Mouse (Mus musculus) layer of hippocampus, adult 9-11 months (tissue): Measurements from ENCODE around the gene Dennd2a.

ENCODE experiments used
- DNase-seq: peaks from one replicate; pipeline ENCODE4 v3.0.0; 2022

The Dennd2a gene

GRCm38 (mm10) chr6:39414106-39414505, 143.6 kb downstream of the Dennd2a start:
- DNase-seq: peak; percentile 26
